Mouse (Mus musculus): ENCODE results near the gene Efhd2.

GRCm38 (mm10) chr4:141872977-141873376, 1.7 kb downstream of the Efhd2 start:
- TF ChIP-seq CTCF (IDR thresholded peaks at IDR 0.05; ENCODE audit: low read depth, low read length) = no peak
- TF ChIP-seq EP300 (IDR thresholded peaks at IDR 0.05; ENCODE audit: insufficient read depth, low read depth, low read length) = no peak
- no peak for TF ChIP-seq POLR2A (IDR thresholded peaks at IDR 0.05; ENCODE audit: insufficient read depth, low read length)

Measured in ES-Bruce4 (cell line).